Mouse (Mus musculus) midbrain, embryonic 15.5 days (tissue): ENCODE results near the gene Spry2. TPM values are rescaled to one million over a fixed set of nuclear protein-coding genes. Genes with fewer than 3 reads are reported as not detected.
A peak's percentile ranks its signal among the peaks of the same experiment; 100 is the strongest.

Experiments
- ATAC-seq: fragments of 200-750 bp; cut with Nextera tagmentation; replicated peaks from 2 replicates; pipeline ENCODE4 v1.8.0; 2017; ENCODE audit warnings: moderate TSS enrichment
- H3K27ac ChIP-seq: fragments of 300-500 bp; sonication (generic); 2 replicates; pipeline ENCODE4 v1.5.1; 2015; ENCODE audit warnings: mild to moderate bottlenecking, inconsistent platforms
- H3K27me3 ChIP-seq: fragments of 300-500 bp; sonication (generic); replicated peaks from 2 replicates; pipeline ENCODE4 v1.6.1; 2015; ENCODE audit warnings: inconsistent platforms
- H3K36me3 ChIP-seq: fragments of 300-500 bp; sonication (generic); replicated peaks from 2 replicates; pipeline ENCODE4 v1.6.1; 2015; ENCODE audit warnings: inconsistent platforms
- H3K4me1 ChIP-seq: fragments of 300-500 bp; sonication (generic); 2 replicates; pipeline ENCODE4 v1.6.1; 2015; ENCODE audit warnings: inconsistent platforms
- H3K4me2 ChIP-seq: fragments of 300-500 bp; sonication (generic); 2 replicates; pipeline ENCODE4 v1.6.1; 2015; ENCODE audit warnings: inconsistent platforms, mild to moderate bottlenecking, moderate library complexity
- H3K4me3 ChIP-seq: fragments of 300-500 bp; sonication (generic); 2 replicates; pipeline ENCODE4 v1.5.1; 2015; ENCODE audit warnings: mild to moderate bottlenecking, inconsistent platforms
- H3K9ac ChIP-seq: fragments of 300-500 bp; sonication (generic); 2 replicates; pipeline ENCODE4 v1.6.1; 2015; ENCODE audit warnings: mild to moderate bottlenecking, inconsistent platforms
- H3K9me3 ChIP-seq: fragments of 300-500 bp; sonication (generic); 2 replicates; pipeline ENCODE4 v1.6.1; 2016; ENCODE audit warnings: inconsistent platforms
- WGBS: fragments of 180-500 bp; shearing (Covaris S2); methylation state at CpG from one replicate; pipeline ENCODE4 v1.1.7; 2015; ENCODE audit warnings: mixed read lengths; 5-methylcytosine and 5-hydroxymethylcytosine counted together
- polyA plus RNA-seq: library from polyadenylated mRNA; unstranded; fragments of >200 nt; fragmentation: Nextera tagmentation; extraction: Ambion mirVana; gene quantifications from 2 replicates; pipeline ENCODE4 v1.2.1, GENCODE M21; 2015

Gene Spry2
- polyA plus RNA-seq: 24.2 and 25.1 TPM in 2 replicates

- peak; percentile 93 for ATAC-seq
- Histone ChIP-seq H3K4me2 (peak within 1 kb of the TSS; percentile 91), H3K27ac (peak within 1 kb of the TSS; percentile 98), H3K27me3 (no peaks in the 10 kb centered on the region), H3K4me3 (peak within 1 kb of the TSS; percentile 91), H3K9ac (peak within 1 kb of the TSS; percentile 67), H3K36me3 (no peaks in the 10 kb centered on the region), H3K4me1 (peaks cover 32% of the 10 kb centered on the region), H3K9me3 (no peaks in the 10 kb centered on the region)
- WGBS: under 1% methylated on average over 76 of the region's 89 CpGs
These were observed at the start of gene Spry2 for GRCm38 (mm10) chr14:105896791-105897568. TSS of gene Spry2 (minus strand) at chr14:105896819.

DNA sequence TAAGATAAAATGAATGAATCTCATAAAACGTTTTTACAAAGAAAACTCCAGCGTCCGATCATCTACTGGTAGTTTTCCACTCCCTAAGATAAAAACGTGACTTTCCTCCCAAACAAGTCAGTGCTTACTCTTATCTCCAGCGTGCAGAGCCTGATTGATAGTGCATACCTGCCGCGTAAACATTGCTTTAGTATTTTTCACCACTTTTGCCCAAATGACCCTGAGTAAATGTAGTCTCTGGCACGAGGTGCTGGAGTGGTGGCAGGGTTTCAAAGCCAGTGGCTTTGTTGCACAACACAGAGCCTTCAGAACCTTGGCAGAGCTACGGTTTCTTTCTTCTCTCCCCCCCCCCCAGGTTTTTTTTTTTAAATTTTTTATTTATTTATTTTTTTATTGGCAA, 44.7 kb upstream of the Spry2 start:
- Histone ChIP-seq H3K36me3 (no peaks in the 10 kb centered on the region), H3K27ac (no peak overlapping the region), H3K9ac (no peak overlapping the region), H3K27me3 (no peaks in the 10 kb centered on the region), H3K4me2 (no peak overlapping the region), H3K4me3 (no peak overlapping the region), H3K9me3 (no peaks in the 10 kb centered on the region), H3K4me1 (no peaks in the 10 kb centered on the region)
- 86% methylated on average over 9 of the region's 9 CpGs for WGBS
- no peak for ATAC-seq

- Histone ChIP-seq H3K9me3 (no peaks in the 10 kb centered on the region), H3K4me1 (0 out of 2 replicates have a peak, but pooled peaks cover 3% of the 10 kb centered on the region), H3K36me3 (no peaks in the 10 kb centered on the region), H3K9ac (no peak overlapping the region), H3K27ac (no peak overlapping the region), H3K4me2 (no peak overlapping the region), H3K4me3 (no peak overlapping the region), H3K27me3 (peaks cover 3% of the 10 kb centered on the region; the same call in 1 of the 2 replicates)
- 89% methylated on average over 9 of the region's 9 CpGs for WGBS
- no peak for ATAC-seq
These were observed 30.1 kb upstream of the Spry2 start for GRCm38 (mm10) chr14:105926726-105927125.

GRCm38 (mm10) chr14:105925305-105925704, 28.7 kb upstream of the Spry2 start:
- H3K36me3 ChIP-seq: no peaks in the 10 kb centered on the region
- H3K4me3 ChIP-seq: no peak overlapping the region
- H3K27ac ChIP-seq: no peak overlapping the region
- no peak overlapping the region for H3K4me2 ChIP-seq
- H3K27me3 ChIP-seq: peaks cover 6% of the 10 kb centered on the region
- H3K4me1 ChIP-seq: peaks cover 11% of the 10 kb centered on the region
- H3K9ac ChIP-seq: no peak overlapping the region
- H3K9me3 ChIP-seq: no peaks in the 10 kb centered on the region
- ATAC-seq: peak; percentile 55; the same call in 1 of the 2 replicates
- 86% methylated on average over 2 of the region's 2 CpGs for WGBS

DNA sequence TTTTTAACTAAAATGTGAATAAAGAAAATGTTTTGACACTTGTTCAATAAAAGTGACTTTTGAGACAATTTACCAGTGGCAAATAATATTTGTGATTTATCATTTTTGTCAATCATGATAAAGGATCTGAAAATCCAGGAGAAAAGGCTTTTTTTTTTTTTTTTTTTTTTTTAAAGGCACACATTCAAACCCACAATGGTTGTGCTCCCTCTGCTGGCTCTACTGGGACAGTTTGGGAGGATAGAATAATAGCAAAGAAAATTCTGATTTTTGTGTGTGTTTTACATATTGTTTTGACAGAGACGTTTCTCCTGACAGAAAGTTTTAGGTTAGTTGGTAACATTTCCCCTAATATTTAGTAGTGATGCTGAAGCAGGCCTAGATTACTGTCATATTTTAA, 28.1 kb upstream of the Spry2 start:
- Histone ChIP-seq H3K9ac (no peak overlapping the region), H3K36me3 (no peaks in the 10 kb centered on the region), H3K27me3 (peaks cover 6% of the 10 kb centered on the region), H3K4me3 (no peak overlapping the region), H3K27ac (no peak overlapping the region), H3K4me1 (peaks cover 14% of the 10 kb centered on the region), H3K9me3 (no peaks in the 10 kb centered on the region), H3K4me2 (no peak overlapping the region)
- ATAC-seq: no peak; the same call in 1 of the 2 replicates
- WGBS: 43% methylated on average over 1 of the region's 1 CpGs

GRCm38 (mm10) chr14:105922874-105923273, 26.3 kb upstream of the Spry2 start:
- H3K4me2 ChIP-seq: no peak overlapping the region
- H3K4me3 ChIP-seq: no peak overlapping the region
- peaks cover 14% of the 10 kb centered on the region for H3K4me1 ChIP-seq
- H3K27ac ChIP-seq: no peak overlapping the region
- H3K27me3 ChIP-seq: peaks cover 6% of the 10 kb centered on the region
- ATAC-seq: no peak
- no peaks in the 10 kb centered on the region for H3K36me3 ChIP-seq
- H3K9ac ChIP-seq: no peak overlapping the region
- no peaks in the 10 kb centered on the region for H3K9me3 ChIP-seq
- 22% methylated on average over 8 of the region's 8 CpGs for WGBS

DNA sequence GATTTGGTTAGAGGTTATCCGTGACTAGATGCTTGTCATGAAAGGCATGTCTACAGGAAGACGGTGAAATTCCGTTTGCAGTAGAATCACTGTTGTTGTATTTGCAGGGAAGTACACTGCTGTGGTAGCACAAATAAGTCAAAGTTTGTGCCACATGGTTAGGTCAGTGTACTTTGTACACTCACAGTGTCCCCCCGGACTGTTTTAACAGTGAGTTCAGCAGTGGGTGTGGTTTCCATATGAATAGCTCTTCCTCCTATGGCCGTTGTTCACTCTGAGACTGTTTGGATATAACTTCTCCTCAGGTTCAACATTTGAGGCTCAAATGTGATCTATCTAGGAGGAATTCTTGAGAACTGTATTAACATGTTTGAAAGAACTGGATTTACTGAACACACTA, 25.8 kb upstream of the Spry2 start:
- Histone ChIP-seq H3K27ac (no peak overlapping the region), H3K9me3 (no peaks in the 10 kb centered on the region), H3K4me3 (no peak overlapping the region), H3K4me2 (no peak overlapping the region), H3K27me3 (peaks cover 6% of the 10 kb centered on the region), H3K36me3 (no peaks in the 10 kb centered on the region), H3K9ac (no peak overlapping the region), H3K4me1 (peaks cover 14% of the 10 kb centered on the region)
- WGBS: 37% methylated on average over 5 of the region's 5 CpGs
- no peak for ATAC-seq

- Histone ChIP-seq H3K9ac (no peak overlapping the region), H3K27me3 (peaks cover 6% of the 10 kb centered on the region), H3K27ac (no peak overlapping the region), H3K4me1 (peaks cover 14% of the 10 kb centered on the region), H3K36me3 (no peaks in the 10 kb centered on the region), H3K4me3 (no peak overlapping the region; the same call in 1 of the 2 replicates), H3K4me2 (peak overlapping the region; percentile 46), H3K9me3 (no peaks in the 10 kb centered on the region)
- WGBS: 6% methylated on average over 8 of the region's 8 CpGs
- no peak for ATAC-seq
These were observed 24.6 kb upstream of the Spry2 start for GRCm38 (mm10) chr14:105921217-105921695.

DNA sequence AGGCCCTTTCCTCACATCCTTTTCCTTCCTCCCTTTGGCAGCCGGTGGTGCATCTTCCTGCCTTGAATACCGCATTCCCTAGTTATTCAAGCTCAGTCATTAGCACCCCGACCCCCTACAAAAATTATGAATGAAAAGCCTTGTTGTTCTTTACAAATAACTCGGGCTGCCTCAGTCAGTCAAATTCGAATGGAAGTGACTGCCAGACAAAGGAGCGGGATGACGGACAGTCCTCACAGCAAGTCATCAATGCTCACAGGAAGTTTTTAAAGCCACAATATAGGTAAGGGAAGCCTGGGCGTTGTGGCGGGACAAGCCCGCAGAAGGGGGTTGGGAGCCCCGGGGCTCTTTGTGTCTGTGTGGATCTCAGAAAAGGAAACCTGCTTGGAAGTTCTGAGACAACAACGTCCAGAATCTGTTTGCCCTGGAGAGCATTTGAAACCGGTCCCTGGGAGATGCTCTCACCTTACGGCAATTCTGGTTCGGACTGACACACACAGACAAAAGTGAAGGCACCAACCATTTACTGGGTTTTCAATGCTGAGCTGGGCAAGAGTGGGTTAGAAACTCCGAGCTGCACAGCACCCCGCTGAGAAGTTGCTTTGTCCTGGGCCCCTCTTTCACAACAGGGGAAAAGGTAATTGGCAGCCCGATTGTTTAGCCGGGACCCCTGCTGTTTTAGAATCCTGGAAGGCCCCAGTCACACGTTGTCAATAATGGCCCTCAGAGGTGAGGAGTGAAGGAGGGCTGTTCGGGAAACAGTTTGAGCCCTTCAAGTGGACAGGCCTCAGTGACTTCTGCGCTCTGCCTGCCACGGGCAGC, 24.0 kb upstream of the Spry2 start:
- Histone ChIP-seq H3K4me3 (peak overlapping the region; percentile 15), H3K27me3 (peaks cover 6% of the 10 kb centered on the region), H3K36me3 (no peaks in the 10 kb centered on the region), H3K9ac (0 out of 2 replicates have a peak overlapping the region, but pooled peaks have one; percentile 6), H3K4me2 (peak overlapping the region; percentile 46), H3K9me3 (no peaks in the 10 kb centered on the region), H3K27ac (0 out of 2 replicates have a peak overlapping the region, but pooled peaks have one; percentile 20), H3K4me1 (peaks cover 14% of the 10 kb centered on the region)
- peak; percentile 51; the same call in 1 of the 2 replicates for ATAC-seq
- 2% methylated on average over 23 of the region's 23 CpGs for WGBS

- Histone ChIP-seq H3K36me3 (no peaks in the 10 kb centered on the region), H3K27ac (no peak overlapping the region), H3K4me2 (no peak overlapping the region), H3K4me1 (no peaks in the 10 kb centered on the region), H3K9me3 (no peaks in the 10 kb centered on the region), H3K4me3 (no peak overlapping the region), H3K27me3 (no peaks in the 10 kb centered on the region), H3K9ac (no peak overlapping the region)
- 81% methylated on average over 6 of the region's 6 CpGs for WGBS
- no peak for ATAC-seq
These were observed 10.6 kb upstream of the Spry2 start for GRCm38 (mm10) chr14:105907216-105907615.

GRCm38 (mm10) chr14:105905935-105906334, 9.3 kb upstream of the Spry2 start:
- no peak overlapping the region for H3K4me3 ChIP-seq

GRCm38 (mm10) chr14:105905509-105905908, 8.9 kb upstream of the Spry2 start:
- Histone ChIP-seq H3K4me2 (no peak overlapping the region), H3K4me3 (no peak overlapping the region), H3K9me3 (no peaks in the 10 kb centered on the region), H3K27me3 (no peaks in the 10 kb centered on the region), H3K4me1 (no peaks in the 10 kb centered on the region), H3K36me3 (no peaks in the 10 kb centered on the region), H3K9ac (no peak overlapping the region), H3K27ac (no peak overlapping the region)
- ATAC-seq: no peak
- 95% methylated on average over 4 of the region's 4 CpGs for WGBS

More at GRCm38 (mm10) chr14:105905935-105906334, 9.3 kb upstream of the Spry2 start:
- H3K4me1 ChIP-seq: no peaks in the 10 kb centered on the region
- WGBS: 92% methylated on average over 5 of the region's 5 CpGs
- H3K9ac ChIP-seq: no peak overlapping the region
- no peak for ATAC-seq
- no peak overlapping the region for H3K4me2 ChIP-seq
- H3K27ac ChIP-seq: no peak overlapping the region
- no peaks in the 10 kb centered on the region for H3K36me3 ChIP-seq
- H3K9me3 ChIP-seq: no peaks in the 10 kb centered on the region
- H3K27me3 ChIP-seq: no peaks in the 10 kb centered on the region
